Mouse (Mus musculus) thymus, adult 2 months (tissue): ENCODE measurements around the gene Dgke. TPM values are rescaled to one million over a fixed set of nuclear protein-coding genes. Genes with fewer than 3 reads are reported as not detected.
A peak's percentile ranks its signal among the peaks of the same experiment; 100 is the strongest.

Experiments used
- DNase-seq: peaks from one replicate; pipeline ENCODE4 v3.0.0; 2021
- H3K27ac ChIP-seq: fragments of 200-500 bp; 2 replicates; pipeline ENCODE4 v1.5.1; 2012; ENCODE audit warnings: low read length, control low read depth; ENCODE audit not compliant: control insufficient read depth, insufficient read depth
- H3K27me3 ChIP-seq: fragments of 200-500 bp; 2 replicates; pipeline ENCODE4 v1.6.1; 2012; ENCODE audit warnings: mild to moderate bottlenecking, low read length, moderate library complexity, mixed read lengths; ENCODE audit not compliant: control insufficient read depth, insufficient read depth
- H3K36me3 ChIP-seq: fragments of 200-500 bp; 2 replicates; pipeline ENCODE4 v1.6.1; 2012; ENCODE audit warnings: mild to moderate bottlenecking, low read length, moderate library complexity; ENCODE audit not compliant: control insufficient read depth, insufficient read depth
- H3K4me1 ChIP-seq: fragments of 200-500 bp; replicated peaks from 2 replicates; pipeline ENCODE4 v1.6.1; 2012; ENCODE audit warnings: low read length; ENCODE audit not compliant: control insufficient read depth, insufficient read depth
- H3K4me3 ChIP-seq: fragments of 200-500 bp; 2 replicates; pipeline ENCODE4 v1.5.1; 2012; ENCODE audit warnings: mild to moderate bottlenecking, low read length, control low read depth, moderate library complexity; ENCODE audit not compliant: control insufficient read depth, insufficient read depth
- CTCF ChIP-seq: fragments of 200-500 bp; IDR thresholded peaks from 2 replicates; pipeline ENCODE4 v1.5.1; 2012; ENCODE audit warnings: mild to moderate bottlenecking, control low read depth, low read length, moderate library complexity, borderline replicate concordance; ENCODE audit not compliant: control insufficient read depth, poor library complexity, insufficient read depth; ENCODE audit errors: extremely low read depth
- POLR2A ChIP-seq: fragments of 200-500 bp; IDR thresholded peaks from 2 replicates; pipeline ENCODE4 v1.6.1; 2012; ENCODE audit warnings: mild to moderate bottlenecking, low read length, control low read depth, moderate library complexity; ENCODE audit not compliant: control insufficient read depth, poor library complexity, insufficient read depth; ENCODE audit errors: extremely low read depth
- WGBS: fragments of 180-500 bp; shearing (Covaris S2); methylation state at CpG from one replicate; pipeline ENCODE4 v1.1.7; 2018; 5-methylcytosine and 5-hydroxymethylcytosine counted together
- polyA plus RNA-seq: library from polyadenylated mRNA; depleted of rRNA; stranded (reverse); fragments of >200 nt; gene quantifications from 2 replicates; pipeline ENCODE4 v1.2.3, GENCODE M21; 2012; rRNA removed

Dgke gene
- polyA plus RNA-seq, result 81.2 and 84.0 TPM in 2 replicates

- no peak for DNase-seq
- Histone ChIP-seq H3K4me1 (peaks cover 26% of the 10 kb centered on the region), H3K27me3 (no peaks in the 10 kb centered on the region), H3K36me3 (peaks cover 3% of the 10 kb centered on the region; the same call in 1 of the 2 replicates), H3K4me3 (peak within 1 kb of the TSS; percentile 80), H3K27ac (peak within 1 kb of the TSS; percentile 91)
- TF ChIP-seq CTCF, result no peak
- no peak for TF ChIP-seq POLR2A
- 41% methylated on average over 1 of the region's 1 CpGs for WGBS
These were observed at the start of gene Dgke for GRCm38 (mm10) chr11:89066750-89067149. Gene Dgke (minus strand): TSS chr11:89066850.

DNA sequence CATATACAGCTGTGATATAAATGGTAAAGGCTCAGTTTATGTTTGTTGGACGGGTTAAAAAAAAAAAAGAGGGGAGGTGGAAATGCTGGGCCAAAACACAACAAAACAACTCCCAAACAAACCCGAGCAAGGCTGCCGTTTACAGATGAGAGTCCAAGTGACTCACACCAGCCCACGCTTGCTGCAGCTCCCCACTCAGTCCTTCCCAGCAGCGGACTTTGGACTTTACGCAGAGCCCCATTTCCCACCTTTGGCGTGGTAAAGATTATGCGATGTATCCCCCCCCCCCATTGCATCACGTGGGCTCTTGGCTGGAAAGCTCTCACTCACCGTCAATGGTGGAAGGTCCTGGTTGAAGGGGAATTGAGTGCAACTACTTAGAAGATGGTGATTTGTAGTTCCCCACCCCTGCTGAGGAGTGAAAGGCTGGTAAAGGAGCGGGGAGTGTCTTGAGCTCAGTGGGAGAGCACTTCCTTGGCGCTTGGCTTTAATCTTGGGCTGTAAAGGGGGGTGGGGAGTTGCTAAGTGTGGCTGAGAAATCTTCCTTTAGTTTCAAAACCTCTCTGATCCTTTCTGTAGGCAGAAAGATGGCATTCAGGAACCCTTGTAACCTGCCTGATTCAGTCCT is 40.6 kb upstream of the Dgke start:
- Histone ChIP-seq H3K27me3 (no peaks in the 10 kb centered on the region), H3K27ac (no peak overlapping the region), H3K4me3 (no peak overlapping the region), H3K36me3 (no peaks in the 10 kb centered on the region), H3K4me1 (peaks cover 5% of the 10 kb centered on the region)
- TF ChIP-seq CTCF (no peak), POLR2A (no peak)
- WGBS, result 67% methylated on average over 12 of the region's 12 CpGs
- no peak for DNase-seq

GRCm38 (mm10) chr11:89105823-89106222 is 39.2 kb upstream of the Dgke start:
- no peak for DNase-seq
- H3K4me3 ChIP-seq, result no peak overlapping the region
- peaks cover 12% of the 10 kb centered on the region for H3K4me1 ChIP-seq
- H3K27ac ChIP-seq, result no peak overlapping the region
- H3K36me3 ChIP-seq, result no peaks in the 10 kb centered on the region
- TF ChIP-seq CTCF (no peak), POLR2A (no peak)
- H3K27me3 ChIP-seq, result no peaks in the 10 kb centered on the region
- WGBS, result 83% methylated on average over 11 of the region's 11 CpGs

DNA sequence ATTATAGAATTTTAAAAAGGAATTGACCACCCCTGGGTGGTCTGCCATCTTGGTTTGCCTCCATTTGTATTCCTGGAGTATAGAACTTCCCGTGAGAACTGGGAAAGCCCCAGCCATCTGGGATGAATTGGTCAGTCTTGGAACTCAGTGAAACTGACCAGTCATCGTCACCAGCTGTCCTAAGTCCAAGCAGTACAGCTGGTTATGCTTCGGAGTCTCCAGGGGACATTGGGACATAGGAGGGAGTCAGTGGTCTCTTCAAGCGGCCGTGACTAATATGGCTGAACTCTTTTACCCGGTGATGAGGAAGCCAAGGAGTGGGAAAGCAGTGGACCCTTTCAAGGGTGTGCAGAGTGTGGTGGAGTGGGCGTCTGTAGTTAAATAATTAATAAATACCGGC is 38.6 kb upstream of the Dgke start:
- no peaks in the 10 kb centered on the region for H3K27me3 ChIP-seq
- no peaks in the 10 kb centered on the region for H3K36me3 ChIP-seq
- DNase-seq, result no peak
- peaks cover 14% of the 10 kb centered on the region for H3K4me1 ChIP-seq
- TF ChIP-seq POLR2A, result no peak
- no peak for TF ChIP-seq CTCF
- H3K27ac ChIP-seq, result no peak overlapping the region
- WGBS, result 97% methylated on average over 8 of the region's 8 CpGs
- H3K4me3 ChIP-seq, result no peak overlapping the region

- TF ChIP-seq POLR2A, result no peak
- no peak for TF ChIP-seq CTCF
- no peak for DNase-seq
- Histone ChIP-seq H3K27me3 (no peaks in the 10 kb centered on the region), H3K4me3 (no peak overlapping the region), H3K36me3 (no peaks in the 10 kb centered on the region), H3K27ac (no peak overlapping the region), H3K4me1 (peaks cover 28% of the 10 kb centered on the region)
- WGBS, result 88% methylated on average over 14 of the region's 14 CpGs
These were observed 36.5 kb upstream of the Dgke start for GRCm38 (mm10) chr11:89103166-89103565.

GRCm38 (mm10) chr11:89100826-89101321 is 34.2 kb upstream of the Dgke start:
- no peak for DNase-seq
- Histone ChIP-seq H3K27ac (peak overlapping the region; percentile 78), H3K27me3 (no peaks in the 10 kb centered on the region), H3K4me1 (peaks cover 33% of the 10 kb centered on the region), H3K36me3 (no peaks in the 10 kb centered on the region), H3K4me3 (peak overlapping the region; percentile 53)
- 1% methylated on average over 17 of the region's 17 CpGs for WGBS
- TF ChIP-seq CTCF, result no peak
- TF ChIP-seq POLR2A, result no peak
